Mouse (Mus musculus): Measurements from ENCODE around the gene Usp12.

Usp12 gene

DNA sequence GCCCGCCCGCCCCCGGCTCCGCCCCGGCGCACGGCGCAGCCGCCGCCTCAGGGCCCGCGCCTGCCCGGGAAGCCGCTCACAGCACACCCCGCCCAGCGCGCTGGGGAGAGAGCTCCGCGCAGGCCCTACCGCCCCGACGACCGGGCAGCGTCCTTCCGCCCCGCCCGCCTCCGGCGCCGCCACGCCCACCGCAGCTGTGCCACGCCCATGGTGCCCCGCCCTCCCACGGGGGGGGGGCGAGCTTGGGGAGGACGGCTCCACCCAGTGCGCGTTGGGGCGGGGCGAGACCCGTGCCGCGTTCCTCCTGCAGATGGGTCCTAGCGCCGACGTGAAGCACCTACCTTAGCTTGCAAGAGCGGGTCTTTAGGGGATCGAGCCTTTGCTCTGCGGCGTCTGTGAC, at the start of gene Usp12:
TSS of gene Usp12 (minus strand) at position 154 of the 400 bp plus-strand sequence.
- in situ Hi-C loops (cut with MboI, MseI) = loop anchor here (25.0 kb wide), 1 partner anchor 583 kb away; the partner anchor contains the start of gene Rnf6

DNA sequence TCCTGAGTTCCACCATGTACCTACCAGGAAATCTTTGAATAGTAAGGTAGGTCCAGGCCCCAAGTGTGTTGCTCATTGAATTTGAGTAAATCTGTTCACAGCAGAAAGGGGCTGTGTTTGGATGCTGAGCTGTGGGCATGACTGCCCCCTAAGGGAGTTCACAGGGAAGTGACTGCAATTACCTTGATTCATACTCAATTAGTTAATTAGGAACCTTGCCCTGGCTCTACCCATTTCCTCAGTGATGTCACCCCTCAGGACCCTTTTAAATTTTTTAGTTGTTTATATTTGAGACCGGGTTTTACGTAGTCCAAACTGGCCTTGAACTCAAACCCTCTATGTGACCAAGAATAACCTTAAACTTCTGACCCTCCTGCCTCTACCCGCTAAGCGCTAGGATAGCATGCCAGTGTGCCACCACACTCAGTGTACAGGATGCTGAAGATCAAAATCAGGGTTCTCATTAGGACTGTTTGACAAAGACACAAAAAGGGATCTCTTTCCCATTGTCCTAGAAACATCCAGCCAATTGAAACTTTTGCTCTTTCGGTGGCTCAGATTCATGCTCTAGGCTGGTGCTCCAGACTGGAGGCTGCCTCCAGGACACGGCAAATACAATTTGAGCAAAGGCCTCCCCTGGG, 49.6 kb upstream of the Usp12 start:
- in situ Hi-C loops (cut with MboI, MseI) = no loop called here

- in situ Hi-C loops (cut with MboI, MseI) = no loop called here
These were observed 47.2 kb upstream of the Usp12 start for GRCm38 (mm10) chr5:146841996-146842395.

- in situ Hi-C loops (cut with MboI, MseI) = no loop called here
These were observed 46.5 kb upstream of the Usp12 start for GRCm38 (mm10) chr5:146841301-146841700.

GRCm38 (mm10) chr5:146840422-146840821, 45.6 kb upstream of the Usp12 start:
- in situ Hi-C loops (cut with MboI, MseI) = no loop called here

DNA sequence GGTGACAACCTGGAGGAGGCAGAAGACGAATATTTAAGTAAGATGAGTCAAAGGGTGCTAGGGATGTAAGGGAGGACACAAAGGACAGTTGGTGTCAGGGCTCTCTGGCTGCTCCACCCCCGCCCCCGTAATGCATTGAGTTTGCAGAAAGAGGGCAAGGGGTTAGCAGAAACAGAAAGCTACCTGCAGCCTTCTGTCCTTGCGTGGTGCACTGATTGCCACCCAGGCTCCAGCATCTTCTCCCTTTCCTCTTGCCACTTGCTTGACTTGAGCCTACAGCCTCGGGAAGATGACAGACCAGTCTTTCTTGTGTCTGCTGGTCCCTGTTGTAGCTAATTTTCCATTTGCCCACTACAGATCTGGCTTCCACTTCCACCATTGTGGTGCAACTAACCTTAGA, 45.0 kb upstream of the Usp12 start:
- in situ Hi-C loops (cut with MboI, MseI) = no loop called here

DNA sequence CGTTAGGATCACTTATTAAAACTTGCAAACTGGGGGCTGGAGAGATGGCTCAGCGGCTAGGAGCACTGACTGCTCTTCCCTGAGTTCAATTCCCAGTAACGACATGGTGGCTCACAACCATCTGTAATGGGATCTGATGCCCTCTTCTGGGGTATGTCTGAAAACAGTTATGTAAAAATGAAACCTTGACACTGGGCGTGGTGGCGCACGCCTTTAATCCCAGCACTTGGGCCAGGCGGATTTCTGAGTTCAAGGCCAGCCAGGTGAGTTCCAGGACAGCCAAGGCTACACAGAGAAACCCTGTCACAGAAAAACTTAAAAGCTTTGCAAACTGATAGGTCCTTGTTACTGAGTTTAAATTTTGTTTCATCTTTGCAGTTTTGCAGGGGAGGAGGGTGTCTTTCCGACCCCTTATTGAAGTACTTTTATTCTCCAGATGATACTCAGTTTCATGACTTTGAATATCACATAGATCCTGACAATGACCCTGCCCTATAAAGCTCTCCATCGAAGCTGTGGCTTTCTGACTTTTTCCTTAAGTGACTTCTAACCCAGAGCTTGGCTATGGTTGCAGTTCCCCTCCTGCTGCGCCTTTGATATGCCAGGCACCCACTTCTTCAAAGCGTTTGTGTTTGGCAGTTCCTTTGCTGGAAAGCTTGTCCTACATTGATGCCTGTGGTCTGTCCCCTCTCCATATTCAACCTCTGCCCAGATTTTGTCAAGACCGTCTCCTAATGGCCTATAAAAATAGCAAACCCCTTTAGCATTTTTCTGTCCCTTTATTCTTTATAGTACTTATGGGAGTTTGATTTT, 44.2 kb upstream of the Usp12 start:
- in situ Hi-C loops (cut with MboI, MseI) = no loop called here

- in situ Hi-C loops (cut with MboI, MseI) = no loop called here
These were observed 43.3 kb upstream of the Usp12 start for GRCm38 (mm10) chr5:146837967-146838720.

DNA sequence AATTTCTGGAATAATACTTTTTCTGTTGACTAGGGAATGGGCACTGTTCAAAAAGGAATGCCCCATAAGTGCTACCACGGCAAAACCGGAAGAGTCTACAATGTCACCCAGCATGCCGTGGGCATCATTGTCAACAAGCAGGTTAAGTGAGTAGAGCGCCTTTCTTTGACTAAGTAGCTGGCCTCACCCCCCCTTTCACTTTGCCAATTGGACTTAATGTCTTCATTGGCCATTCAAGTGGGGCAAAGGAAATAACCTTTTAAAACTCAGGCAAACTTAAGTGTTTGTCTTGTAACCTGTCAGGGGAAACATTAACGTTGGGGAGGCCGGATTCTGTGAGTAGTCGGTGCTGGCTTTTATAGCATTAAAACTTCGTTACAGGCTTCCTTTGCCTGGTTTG, 40.2 kb upstream of the Usp12 start:
- in situ Hi-C loops (cut with MboI, MseI) = no loop called here

DNA sequence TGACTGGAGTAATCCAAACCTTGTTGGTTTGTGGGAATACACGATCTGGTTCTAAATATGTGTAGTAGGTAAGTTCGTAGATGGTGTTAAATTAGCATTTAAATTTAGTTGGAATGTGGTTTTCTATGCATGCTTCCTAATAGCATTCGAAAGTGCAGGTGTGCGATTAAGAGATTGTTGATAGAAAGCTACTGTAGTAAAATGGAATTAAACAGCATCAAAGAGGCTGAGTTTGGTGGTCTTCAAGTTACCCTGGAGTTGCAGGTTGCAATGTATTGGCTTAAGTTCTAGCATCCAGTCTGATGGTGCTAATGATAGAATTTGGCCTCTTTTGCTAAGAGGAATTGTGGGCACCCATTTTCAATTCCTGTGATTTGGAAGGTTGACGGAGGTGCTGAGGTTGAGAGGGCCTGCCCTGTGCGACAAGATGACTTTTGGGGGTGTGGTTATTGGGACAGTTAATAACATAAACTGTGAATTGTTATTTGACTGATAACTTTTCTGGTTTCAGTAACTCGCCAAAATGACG, 38.9 kb upstream of the Usp12 start:
- in situ Hi-C loops (cut with MboI, MseI) = no loop called here

DNA sequence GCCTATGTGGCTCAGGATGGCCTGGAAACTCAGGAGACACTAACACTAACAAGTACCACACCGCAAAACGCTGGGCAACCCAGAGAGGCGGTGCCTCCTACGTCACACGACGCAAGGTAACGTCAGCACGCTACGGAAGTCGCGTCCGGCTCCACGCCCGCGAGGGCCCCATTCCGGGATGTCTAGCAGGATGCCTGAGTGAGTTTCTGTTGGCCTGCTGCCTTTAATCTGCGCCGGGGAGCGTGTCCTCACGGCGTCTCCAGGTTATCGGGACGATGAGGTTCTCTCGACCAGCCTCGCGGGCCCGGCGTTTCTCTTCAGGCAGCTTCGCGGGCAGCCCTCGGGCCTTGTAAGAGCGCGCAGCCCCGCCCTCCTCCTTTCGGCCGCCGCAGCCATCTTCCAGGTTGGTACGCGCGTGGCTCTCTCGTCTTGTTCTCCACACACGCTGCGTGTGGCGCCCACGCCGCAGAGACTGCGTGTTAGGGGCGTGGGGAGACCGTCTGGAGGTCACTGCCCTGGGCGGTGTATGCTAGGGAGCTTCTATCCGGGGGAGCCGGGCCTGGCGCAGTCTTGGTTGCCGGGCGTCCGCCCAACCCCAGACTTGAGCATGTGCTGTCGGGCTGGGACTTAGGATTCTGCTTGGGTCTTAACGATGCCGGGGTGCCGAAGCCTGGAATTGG, 38.1 kb upstream of the Usp12 start, which contains the start of gene Rpl21:
TSS of gene Rpl21 (plus strand) at position 122 of the 680 bp plus-strand sequence.
- in situ Hi-C loops (cut with MboI, MseI) = no loop called here

DNA sequence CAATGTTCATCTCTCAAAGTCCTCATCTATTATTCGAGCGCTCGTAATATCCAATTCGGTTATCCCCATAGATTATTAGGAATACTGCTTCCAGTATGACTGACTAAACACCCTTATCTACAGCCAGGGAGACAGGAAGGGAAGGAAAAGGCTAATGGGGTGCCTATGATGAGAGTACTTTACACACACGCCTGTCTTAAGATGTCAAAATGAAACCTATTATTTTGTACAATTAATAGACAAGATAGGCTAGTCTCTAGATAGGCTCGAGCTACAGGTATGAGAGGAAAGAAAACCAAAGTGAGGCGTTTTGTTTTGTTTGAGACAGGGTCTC, 37.6 kb upstream of the Usp12 start:
- in situ Hi-C loops (cut with MboI, MseI) = no loop called here

GRCm38 (mm10) chr5:146829528-146829927, 34.7 kb upstream of the Usp12 start:
- in situ Hi-C loops (cut with MboI, MseI) = no loop called here

- in situ Hi-C loops (cut with MboI, MseI) = loop anchor here (5.0 kb wide), 1 partner anchor 36 kb away; no protein-coding TSS in a partner anchor
These were observed 28.2 kb upstream of the Usp12 start for GRCm38 (mm10) chr5:146823005-146823404.

DNA sequence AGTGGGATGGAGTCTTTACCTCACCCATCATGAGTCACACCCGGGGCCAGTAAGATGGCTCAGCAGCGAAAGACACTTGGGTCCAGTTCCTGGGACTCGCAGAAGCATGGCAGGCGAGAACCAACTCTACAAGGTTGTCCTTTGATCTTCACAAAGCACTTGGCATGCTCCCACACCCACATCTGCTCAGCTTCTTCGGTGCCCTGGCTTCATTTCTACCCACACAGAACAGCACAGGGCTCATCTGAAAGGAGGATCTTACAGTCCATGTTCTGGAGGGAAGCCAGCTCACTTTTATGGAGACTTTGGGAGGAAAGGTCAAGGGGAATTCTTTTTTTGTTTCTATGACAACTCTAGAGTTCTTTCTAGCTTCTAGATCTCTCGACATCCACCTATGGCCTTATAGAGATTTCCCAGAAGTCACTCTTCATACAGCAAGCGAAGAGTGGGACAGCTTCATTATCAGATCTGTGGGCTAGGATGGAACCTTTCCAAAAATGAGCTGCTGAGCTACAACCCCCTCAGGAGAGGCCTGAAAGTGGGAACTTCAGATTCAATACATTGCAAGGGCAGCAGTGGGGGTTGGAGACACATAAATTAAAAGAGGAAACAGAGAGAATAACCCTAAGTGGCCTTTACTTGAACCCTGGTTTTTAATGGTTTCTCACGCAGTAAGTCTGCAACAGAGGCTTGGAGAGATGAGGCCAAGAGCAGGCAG, 24.3 kb upstream of the Usp12 start:
- in situ Hi-C loops (cut with MboI, MseI) = no loop called here

DNA sequence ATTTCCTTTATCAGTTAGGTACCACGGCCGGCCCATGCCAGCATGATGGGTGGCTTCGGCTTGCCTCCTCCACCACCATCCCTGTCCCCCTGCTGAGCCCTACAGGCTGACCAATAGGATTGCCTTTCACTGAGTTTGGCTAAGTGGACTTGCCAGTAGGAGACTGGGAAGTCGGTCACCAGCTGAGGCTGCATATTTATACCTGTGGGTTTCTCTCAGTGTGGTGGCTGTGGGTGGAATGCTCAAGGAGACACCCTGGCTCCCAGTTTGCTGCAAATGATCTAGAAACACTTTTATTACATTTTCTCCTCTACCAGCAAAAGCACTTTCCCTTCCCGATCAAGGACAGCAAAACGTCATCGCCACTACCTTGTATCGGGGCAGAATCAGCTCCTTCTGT, 22.8 kb upstream of the Usp12 start:
- in situ Hi-C loops (cut with MboI, MseI) = no loop called here

- in situ Hi-C loops (cut with MboI, MseI) = no loop called here
These were observed 20.6 kb upstream of the Usp12 start for GRCm38 (mm10) chr5:146815394-146815793.

- in situ Hi-C loops (cut with MboI, MseI) = no loop called here
These were observed 18.6 kb upstream of the Usp12 start for GRCm38 (mm10) chr5:146813421-146813820.

- in situ Hi-C loops (cut with MboI, MseI) = no loop called here
These were observed 18.1 kb upstream of the Usp12 start for GRCm38 (mm10) chr5:146812866-146813265.

DNA sequence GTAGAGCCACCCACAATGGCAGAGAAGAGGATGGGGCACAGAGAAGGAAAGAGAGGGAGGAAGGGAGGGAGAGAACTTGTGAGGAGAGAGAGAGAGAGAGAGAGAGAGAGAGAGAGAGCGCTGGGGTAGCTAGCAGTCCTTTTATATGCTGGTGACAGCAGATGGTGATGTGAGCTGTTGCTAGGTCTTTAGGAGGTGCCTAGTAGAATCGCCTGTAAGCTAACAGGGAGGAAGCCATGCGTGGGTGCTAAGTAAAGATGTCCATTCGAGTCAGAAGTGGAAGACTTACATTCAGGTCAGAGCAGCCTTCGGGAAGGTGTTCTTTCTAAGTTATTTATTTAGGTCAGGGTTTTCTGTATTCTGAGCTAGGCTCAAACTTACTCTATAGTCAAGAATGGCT, 15.1 kb upstream of the Usp12 start:
- in situ Hi-C loops (cut with MboI, MseI) = no loop called here

DNA sequence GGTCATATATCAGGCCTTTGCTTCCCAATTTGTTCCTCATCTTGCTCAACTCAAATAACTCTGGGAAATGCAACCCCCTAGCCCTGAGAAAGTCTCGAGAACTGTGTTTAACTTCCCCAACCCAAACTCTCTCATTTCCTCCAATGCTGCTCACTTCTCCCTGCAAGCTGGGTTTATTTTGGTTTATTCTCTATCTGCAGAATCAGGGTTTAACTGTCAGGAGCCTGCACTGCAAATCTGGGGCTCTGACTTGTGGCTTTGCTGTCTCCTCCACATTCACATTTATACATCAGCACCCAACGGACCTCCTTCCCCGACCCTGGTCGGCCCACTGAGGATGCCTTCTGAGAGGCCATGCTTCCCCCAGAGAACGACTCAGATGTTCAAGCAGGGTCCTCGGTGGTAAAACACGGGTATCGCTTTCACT, 11.2 kb upstream of the Usp12 start:
- in situ Hi-C loops (cut with MboI, MseI) = no loop called here
